Mouse (Mus musculus): ENCODE measurements around the gene Sh3bgrl3.
A peak's percentile ranks its signal among the peaks of the same experiment; 100 is the strongest.

Sh3bgrl3 gene

DNA sequence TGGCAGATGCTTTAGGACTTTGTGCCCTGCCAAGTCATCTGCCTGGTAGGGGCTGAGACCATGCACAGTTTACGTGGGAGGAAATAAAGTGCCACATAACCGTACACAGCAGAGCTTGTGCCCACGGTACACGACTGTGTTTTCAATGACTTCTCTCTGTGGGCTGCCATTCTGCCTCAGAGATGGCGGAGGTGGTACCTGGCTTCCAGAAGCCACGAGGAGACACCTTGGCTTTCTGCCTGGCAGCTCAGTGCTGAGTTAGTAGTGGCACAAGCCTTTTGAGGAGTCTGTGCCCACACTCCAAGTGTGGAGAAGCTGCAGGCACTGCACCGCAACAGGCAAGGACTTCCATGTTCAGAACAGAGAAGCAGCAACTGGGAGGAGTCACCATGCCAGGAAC, 20.9 kb downstream of the Sh3bgrl3 start:
- no peak for DNase-seq

DNA sequence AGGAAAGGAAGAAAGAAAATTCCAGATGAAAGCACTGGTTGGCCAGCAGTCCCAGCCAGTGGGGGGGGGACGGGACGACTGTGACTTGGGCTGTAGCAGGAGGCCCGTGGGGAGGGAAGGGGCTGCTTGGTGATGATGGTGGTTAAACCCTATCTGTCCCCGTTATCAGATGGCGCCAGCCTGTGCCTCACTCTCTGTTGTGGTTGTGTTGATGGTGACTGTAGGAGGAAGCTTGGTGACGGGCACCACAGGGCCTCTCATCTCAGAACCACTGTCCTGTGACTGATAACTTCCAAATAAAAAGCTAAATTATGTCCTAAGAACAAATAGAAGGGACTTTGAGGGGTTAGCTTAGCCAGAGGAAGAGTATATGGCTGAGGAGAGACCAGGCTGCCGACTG, 22.5 kb downstream of the Sh3bgrl3 start:
- no peak for DNase-seq

DNA sequence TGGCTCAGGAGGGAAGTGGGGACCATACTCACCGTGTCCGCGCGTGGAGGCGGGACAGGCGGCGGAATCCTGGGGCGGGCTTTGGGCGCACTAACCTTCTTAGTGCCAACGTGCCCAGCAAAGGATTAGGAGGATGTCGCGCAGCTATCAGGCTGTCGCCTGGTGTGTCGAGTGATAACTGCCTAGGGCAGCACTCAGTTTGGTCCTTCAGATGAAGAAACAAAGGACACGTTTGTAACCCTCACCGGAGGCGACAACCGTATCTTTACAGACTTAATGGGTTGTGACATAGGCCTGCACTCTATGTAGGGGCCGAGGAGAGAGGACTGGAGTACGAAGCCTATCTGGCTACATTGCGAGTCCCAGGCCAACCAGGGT, 25.9 kb downstream of the Sh3bgrl3 start:
- no peak for DNase-seq

DNA sequence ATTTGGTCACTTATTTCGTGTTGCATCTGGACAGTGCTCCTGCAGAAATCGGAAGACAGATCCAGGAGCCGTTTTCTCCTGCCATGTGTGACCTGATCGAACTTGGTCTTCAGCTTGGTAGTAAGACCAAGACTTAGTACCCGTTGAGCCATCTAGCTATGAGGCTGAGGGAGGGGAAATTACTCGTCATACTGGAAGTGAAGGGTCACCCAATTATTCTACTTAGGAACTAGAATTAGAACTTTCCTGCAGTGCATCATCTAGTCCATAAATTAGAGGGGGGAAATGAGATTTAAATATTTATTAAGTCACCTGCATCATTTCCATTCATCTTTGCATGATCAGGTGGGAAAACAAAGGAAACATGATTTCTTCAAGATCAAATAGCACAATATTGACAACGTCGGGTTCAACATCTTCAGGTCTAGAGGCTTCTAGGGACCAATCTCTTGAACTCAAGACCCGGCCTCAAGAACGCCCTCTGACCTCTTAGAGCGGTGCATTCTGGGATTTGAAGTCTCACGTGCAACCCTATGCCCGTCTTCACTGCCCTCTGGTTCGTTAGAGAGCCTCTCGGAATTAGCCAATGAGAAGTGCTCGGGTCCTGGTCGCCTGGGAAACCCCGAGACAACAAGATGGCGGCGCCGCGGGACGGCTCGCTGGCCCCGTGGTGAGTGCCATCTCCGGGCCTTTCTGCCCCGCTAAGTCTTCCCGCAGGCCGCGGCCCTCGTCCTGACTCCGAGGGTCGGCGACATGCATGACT, 26.4 kb downstream of the Sh3bgrl3 start, which contains the start of gene Ubxn11:
Gene Ubxn11 (plus strand): TSS at position 592 of the 763 bp plus-strand sequence.
- DNase-seq, result peak; percentile 89 to 91

DNA sequence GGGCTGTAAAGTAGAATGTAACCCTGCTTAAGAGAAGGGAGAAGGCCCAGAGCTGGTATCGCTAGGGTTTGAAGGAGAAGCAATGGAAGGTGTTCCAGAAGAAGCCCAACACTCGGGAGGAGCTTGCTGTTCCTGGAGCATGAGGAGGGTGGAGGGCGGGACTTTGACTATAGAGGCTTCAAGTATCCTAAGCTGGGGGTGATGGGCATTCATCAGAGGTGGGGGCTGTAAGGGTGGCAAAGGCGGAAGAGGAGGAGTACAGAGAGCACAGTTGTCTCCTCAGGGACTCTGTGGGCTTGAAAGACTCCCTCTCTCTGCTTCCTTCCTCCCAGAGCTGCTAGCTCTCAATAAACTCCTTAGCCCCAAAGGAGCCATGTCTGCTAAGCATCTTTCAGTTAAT, 28.3 kb downstream of the Sh3bgrl3 start:
- DNase-seq, result no peak

DNA sequence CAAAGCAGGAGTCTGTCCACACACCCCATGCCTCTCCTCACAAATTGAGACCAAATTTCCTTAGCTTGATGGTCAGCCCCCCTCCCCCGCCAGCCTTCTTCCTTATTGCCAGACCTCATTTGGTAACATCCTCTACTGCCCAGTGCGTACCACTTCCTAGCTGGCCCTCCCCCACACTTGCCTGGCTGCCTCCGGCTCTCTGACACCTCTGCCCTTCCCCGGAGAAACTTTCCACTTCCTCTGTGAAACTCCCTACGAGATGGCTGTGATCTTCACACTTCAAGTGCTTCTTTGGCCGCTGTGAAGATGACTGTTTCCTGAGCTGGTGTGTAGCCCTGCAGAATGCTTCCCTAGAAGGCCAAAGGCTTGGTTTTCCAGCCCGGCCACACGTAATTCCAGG, 30.0 kb downstream of the Sh3bgrl3 start:
- no peak for DNase-seq

DNA sequence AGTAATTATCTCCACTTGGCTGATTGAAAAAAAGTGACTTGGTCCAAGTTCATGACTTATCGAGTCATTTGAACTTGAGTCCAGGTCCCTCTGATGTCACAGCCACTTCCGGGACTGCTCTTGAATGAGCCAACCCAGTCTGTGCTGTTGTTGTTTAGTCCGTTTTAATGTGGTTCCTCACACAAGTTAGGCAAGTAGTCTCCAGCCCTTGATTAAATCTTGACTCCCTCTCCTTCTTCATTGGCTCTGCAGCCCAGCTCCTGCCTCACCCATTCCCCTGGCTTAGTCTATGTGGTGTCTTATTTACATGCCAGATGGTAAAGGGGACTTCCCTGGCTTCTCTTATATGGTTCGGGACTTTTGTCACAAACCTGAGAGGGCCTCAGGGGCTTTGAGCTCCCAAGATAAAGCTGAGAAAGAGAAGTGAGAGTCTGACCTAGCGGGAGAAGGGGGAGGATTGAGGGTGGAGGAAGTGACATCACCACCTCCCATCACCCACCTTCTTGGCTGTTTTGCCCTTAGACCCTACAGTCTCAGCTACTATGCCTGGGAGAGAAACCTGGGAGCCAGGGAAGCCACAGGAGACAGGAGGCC, 31.5 kb downstream of the Sh3bgrl3 start:
- DNase-seq, result no peak

DNA sequence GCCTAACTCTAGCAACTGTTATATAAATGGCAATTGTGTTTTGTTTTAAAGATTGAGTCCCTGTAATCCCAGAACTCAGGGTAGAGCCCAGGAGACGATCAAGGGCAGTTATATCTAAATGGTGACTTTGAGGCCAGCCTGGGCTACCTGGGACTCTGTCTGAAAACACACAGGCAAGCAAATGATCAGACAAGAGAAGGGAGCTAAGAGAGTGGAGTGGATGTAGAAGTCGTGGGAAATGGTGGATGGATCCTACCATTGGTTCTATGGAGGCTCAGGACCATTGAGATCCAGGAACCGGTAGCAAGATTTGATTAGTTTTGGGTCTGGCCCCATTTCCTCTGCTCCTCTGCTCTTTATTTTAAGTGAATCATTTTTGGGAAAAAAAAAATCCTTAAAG, 32.5 kb downstream of the Sh3bgrl3 start:
- no peak for DNase-seq

DNA sequence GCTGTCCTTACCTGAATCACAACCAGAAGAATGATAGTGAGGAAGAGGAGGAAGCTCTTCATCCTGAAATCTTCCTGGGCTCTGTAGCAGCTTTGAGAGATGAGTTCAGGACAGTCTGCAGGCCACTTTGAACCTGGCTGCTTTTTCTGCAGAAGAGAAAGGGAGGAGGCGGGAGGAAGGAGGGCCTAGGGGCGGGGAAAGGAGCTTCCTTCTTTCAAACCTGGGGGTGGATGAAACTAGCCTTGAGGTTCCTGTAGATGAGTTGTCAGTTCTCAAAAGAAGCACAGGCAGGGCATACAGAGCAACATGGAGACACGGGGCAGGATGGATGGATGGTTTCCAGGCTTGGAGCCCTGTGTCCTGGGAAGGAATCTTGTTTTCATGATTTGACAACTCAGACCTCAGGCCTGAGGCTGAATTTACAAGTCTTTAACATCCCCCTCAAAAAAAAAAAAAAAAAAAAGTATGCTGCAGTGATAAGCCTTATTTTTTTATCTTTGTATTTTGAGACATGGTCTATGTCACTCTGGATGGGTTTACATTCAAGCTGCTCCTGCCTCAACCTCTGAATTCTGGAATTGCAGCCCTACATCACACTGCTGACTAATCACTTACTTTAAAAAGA, 33.6 kb downstream of the Sh3bgrl3 start, which contains the start of gene Cd52:
Gene Cd52 (minus strand): TSS at position 160 of the 625 bp plus-strand sequence.
- DNase-seq, result no peak

DNA sequence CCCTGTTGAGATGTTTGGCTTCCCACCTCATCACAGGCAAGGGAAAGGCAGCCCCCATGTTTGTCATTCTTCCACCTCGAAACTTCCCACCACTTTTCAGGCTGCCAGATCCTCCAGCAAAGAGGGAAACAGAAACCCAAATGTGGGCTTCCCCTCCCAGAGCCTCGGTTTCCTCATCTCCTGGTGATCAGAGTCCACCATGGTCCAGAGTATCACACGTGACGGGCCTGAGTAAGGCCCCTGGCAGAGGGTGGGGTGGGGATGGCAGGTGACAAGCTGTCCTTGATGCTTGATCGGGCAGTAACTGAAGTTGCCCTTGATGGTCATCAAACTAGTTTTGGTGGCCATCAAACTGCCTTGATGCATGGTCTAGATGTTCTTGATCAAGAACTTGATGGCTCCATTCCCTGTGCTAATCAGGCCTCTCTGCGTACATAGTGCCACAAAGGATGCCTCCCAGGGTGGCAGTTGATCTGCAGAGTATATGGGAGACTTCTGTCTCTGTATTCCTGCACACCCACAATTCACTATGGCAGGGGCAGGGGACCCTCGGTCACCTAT, 34.5 kb downstream of the Sh3bgrl3 start:
- DNase-seq, result no peak

DNA sequence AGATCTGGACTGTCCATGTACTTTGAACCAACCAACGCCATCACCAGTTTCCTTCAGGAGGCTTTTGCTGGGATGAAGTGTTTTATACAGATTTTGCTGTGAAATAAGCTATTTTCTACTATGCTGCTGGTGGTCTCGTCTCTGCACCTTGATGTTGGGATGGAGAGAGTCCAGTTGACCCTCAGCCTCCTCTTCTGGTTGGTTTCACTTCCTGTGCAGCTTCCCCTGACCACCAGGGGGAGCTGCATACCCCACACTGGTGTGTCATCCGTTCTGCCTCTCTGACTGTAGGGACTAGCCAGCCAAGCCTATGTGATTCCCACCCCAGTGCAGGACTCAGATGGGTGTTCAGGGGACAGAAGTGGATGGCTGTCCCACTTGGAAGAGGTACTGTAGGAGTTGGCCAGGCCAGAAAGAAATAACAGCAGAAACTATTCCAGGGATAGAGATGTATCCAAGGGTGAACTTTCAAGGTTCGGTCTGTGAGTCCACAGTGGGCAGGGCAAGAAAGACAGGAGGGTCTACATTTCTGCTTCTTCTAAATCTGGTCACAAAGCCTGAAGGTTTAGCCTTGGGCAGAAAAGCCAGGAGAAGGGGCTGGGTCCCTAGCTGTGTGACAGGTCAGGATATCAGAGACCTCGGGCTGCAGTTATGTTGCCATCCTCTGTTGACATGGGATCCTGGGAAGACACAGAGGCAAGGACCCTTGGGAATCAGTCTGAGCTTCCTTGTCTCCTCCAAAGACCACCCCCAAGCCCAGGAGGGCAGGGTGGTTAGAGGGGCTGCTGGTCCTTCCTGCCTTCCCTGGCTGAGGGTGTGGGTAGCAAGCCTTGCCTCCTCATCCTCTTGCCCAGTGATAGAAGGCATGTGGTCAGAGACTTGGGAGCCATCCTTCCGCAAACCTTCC, 36.0 kb downstream of the Sh3bgrl3 start:
- DNase-seq, result peak; percentile 36 to 60

DNA sequence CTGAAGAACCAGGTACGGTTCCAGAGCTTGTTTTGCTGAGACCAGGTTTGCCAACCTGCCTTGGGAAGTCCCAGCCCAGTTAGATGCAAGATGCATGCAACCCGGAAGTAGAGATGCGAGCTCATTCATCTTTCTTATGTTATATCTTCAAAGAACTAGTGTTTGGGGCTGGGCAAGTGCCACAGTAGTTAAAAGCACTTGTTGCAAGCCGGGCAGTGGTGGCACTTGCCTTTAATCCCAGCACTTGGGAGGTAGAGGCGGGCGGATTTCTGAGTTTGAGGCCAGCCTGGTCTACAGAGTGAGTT, 37.4 kb downstream of the Sh3bgrl3 start:
- no peak for DNase-seq

DNA sequence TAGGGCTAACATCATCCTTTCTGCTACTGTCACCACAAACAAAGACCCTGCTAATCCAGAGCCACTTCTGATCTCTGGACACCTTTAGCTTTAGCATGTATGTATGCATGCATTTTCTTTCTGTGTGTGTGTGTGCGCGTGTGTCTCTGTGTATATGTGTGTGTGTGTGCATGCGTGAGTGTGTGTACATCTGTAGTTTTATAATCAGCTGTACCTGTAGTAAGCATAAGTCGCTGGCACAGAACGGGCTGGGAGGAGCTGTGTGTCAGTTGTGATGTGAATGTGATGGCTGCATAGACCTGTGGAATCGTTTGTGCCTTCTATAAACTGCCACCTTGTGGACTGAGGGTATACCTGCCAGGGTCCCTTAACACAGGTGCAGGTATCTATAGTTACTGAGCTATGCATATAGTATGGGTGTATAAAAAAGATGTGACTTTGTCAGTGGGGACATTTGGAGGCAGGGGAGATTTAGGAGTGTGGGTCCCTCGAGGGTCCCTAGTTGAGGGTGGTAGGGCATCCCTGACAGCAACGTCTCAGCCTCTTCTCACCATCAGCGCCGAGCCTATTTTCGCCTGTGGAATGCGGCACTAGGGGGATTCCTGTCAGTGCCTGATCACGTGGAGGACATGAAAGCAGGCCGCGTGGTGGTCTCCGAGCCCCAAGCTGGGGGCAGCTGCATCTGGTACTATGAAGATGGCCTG, 37.9 kb downstream of the Sh3bgrl3 start:
- no peak for DNase-seq

DNA sequence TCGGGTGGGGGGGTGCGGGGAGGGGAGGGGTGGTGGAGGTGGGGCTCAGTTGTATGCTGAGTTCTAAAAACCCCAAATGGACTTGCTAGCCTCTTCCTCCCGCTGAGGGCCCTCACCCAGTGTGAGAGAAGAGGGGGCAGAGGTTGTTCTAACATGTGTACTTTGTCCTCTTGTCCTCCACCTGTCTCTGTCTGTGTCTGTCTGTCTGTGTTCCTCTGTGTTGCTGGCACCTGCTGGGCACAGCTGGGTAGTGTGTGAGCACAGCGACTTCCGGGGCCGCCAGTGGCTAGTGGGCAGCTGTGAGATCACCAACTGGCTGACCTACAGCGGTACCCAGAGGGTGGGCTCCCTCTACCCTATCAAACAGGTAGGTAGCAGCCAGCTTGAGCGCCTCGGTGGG, 39.6 kb downstream of the Sh3bgrl3 start:
- DNase-seq, result no peak

DNA sequence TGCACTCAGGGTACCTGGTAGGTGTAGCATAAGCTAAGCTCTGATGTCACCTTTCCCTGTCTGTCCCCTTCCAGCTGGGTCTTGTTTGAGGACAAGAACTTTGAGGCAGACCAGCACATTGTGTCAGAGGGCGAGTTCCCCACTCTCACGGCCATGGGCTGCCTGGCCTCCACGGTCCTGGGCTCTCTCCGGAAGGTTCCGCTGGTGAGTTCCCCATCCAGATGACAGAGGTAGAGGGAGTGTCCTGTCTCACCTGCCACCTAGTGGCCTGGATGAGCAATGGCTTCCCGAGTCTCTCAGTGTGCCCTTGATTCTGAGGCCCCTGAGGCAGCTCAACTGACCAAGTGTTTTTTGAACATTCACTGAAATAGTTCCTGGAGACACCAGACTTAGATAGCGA, 41.2 kb downstream of the Sh3bgrl3 start:
- peak; percentile 63 to 71 for DNase-seq

DNA sequence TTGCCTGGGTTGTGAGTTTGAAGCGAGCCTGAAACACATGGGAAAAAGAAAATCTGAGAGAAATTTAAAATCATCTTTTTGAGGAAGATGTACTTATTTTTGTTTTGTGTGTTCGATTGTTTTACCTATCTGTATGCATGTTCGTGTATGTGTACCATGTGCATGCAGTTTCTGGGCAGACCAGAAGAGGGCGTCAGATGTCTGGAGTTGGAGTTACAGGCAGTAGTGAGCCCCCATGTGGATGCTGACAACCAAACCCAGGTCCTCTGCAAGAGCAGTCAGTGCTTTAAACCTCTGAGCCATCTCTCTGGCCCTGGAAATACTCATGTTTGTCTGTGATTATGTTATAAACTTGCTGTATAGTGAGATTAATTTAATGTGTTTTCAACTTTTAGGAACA, 43.6 kb downstream of the Sh3bgrl3 start:
- DNase-seq, result no peak

DNA sequence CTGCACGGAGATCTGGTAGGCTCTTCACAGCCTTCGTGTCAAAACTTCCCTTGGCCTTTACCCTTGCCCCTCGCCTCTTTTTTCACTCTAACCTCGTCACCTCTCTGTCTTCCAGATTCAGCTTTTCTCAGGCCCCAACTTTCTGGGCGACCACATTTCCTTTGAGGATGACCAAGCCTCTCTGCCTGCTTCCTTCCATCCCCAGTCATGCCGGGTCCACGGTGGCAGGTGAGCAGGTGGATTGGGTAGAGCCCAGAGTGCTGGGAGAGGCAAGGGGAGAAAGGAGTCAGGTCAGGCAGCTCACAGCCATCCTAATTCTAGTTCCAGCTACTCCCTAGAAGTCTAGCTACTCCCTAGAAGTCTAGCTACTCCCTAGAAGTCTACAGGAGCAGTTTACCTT, 46.1 kb downstream of the Sh3bgrl3 start:
- no peak for DNase-seq

DNA sequence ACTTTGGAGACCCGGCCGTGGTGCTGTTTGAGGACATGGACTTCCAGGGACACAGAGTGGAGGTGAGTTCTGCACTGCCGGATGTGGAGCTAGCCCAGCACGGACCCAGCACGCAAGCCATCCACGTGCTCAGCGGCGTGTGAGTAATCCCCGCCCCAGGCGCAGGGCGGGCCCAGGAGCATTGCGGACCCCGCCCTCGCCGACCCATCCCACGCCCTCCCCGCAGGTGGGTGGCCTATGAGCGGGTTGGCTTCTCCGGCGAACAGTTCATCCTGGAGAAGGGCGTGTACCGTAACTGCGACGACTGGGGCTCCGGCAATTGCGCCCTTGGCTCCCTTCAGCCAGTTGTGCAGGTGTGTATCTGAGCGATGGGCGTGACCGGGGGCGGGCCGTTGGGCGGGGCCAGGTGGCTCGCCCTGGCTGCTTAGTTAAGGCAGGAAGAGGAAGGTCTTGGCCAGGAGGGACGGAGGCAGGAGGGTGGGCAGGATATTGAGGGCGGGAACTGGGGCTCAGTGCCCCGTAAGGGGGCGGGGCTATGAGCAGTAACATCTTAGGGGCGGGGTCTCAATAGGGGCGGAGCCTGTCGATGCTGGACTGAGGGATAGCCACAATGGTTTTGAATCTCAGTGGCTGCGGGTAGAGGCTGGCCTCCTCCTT, 46.7 kb downstream of the Sh3bgrl3 start:
- peak; percentile 54 to 59 for DNase-seq

DNA sequence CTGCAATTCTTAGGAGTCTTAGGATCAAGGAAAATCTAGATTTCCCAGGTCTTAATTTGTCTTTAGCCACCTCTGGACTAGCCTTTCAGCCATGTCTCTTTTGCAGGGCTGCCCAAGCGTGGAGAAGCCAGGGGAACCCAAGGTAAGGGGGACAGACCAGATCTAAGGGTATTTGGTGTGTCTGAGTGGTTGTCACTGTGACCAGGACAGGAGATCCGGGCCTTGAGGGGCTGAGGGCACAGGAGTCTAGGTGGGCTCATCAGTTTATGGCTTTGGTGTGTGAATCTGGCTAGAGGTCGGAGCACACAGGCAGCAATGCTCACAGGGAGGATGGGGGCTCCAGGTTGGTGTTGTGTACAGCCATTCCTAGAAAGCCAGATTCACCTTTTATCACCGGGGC, 47.9 kb downstream of the Sh3bgrl3 start:
- DNase-seq, result no peak

DNA sequence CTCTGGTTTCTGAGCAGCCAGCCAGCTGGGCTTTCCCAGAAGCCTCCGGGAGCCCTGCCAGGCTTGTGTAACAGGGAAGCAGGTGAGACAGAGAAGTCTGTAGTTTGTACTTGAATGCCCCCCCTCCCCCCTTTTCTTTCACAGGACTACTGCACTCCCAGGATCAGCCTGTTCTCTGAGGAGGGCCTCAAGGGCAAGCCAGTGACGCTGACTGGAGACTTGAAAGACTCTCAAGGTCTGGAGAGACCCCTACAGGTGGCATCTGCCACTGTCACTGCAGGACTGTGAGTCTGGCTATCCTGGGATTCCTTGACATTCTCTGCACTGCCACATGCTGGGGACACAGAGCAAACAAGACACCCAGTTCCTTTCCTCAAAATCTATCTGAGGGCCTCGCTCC, 49.9 kb downstream of the Sh3bgrl3 start:
- peak; percentile 24 to 57 for DNase-seq

All from cerebellum, postnatal 25 days (tissue).